Mouse (Mus musculus): ENCODE data around the gene Ttc9c.

GRCm38 (mm10) chr19:8837251-8837791 lies 18.2 kb upstream of the Ttc9c start, which contains the start of gene Bscl2:
- TF ChIP-seq GATA1 (IDR thresholded peaks at IDR 0.05; ENCODE audit: low read length): no peak
- TF ChIP-seq TAL1 (IDR thresholded peaks at IDR 0.05; ENCODE audit: low read length): no peak

Measured in erythroblast, embryonic 14.5 days (primary cell).